Mouse (Mus musculus) embryonic fibroblast, embryonic 13.5 days (primary cell): ENCODE measurements around the gene Gmds. TPM values are rescaled to one million over a fixed set of nuclear protein-coding genes. Genes with fewer than 3 reads are reported as not detected.

Experiments
- H3K27ac ChIP-seq: 2 replicates; pipeline ENCODE4 v1.5.1; 2012; ENCODE audit warnings: low read length, control low read depth, inconsistent platforms; ENCODE audit not compliant: insufficient read depth
- H3K4me1 ChIP-seq: 2 replicates; pipeline ENCODE4 v1.6.1; 2011; ENCODE audit warnings: low read length; ENCODE audit not compliant: control insufficient read depth, insufficient read depth
- H3K4me3 ChIP-seq: 2 replicates; pipeline ENCODE4 v1.5.1; 2011; ENCODE audit warnings: mild to moderate bottlenecking, control low read depth, low read length; ENCODE audit not compliant: insufficient read depth
- CTCF ChIP-seq: IDR thresholded peaks from 2 replicates; pipeline ENCODE4 v1.5.1; 2011; ENCODE audit warnings: mild to moderate bottlenecking, control low read depth, low read length, moderate library complexity, borderline replicate concordance; ENCODE audit not compliant: insufficient read depth
- POLR2A ChIP-seq: IDR thresholded peaks from 2 replicates; pipeline ENCODE4 v1.6.1; 2011; ENCODE audit warnings: low read depth, mild to moderate bottlenecking, control low read depth, low read length, moderate library complexity
- polyA plus RNA-seq: library from polyadenylated mRNA; stranded (reverse); fragments of >200 nt; gene quantifications from 2 replicates; pipeline ENCODE4 v1.2.4, GENCODE M21; 2011; ENCODE audit warnings: low read depth; ENCODE audit not compliant: missing spikeins, insufficient read length

The Gmds gene
- polyA plus RNA-seq, 1 experiment: 19.1 TPM

- no peak for TF ChIP-seq CTCF
- TF ChIP-seq POLR2A: no peak
- Histone ChIP-seq H3K27ac (no peak overlapping the region), H3K4me1 (peaks cover 3% of the 10 kb centered on the region; the same call in 1 of the 2 replicates), H3K4me3 (no peak overlapping the region)
These were observed 508.2 kb downstream of the Gmds start for GRCm38 (mm10) chr13:31830332-31830731.

GRCm38 (mm10) chr13:31828446-31828845 lies 510.1 kb downstream of the Gmds start:
- no peak for TF ChIP-seq CTCF
- no peak for TF ChIP-seq POLR2A
- peaks cover 3% of the 10 kb centered on the region; the same call in 1 of the 2 replicates for H3K4me1 ChIP-seq
- H3K27ac ChIP-seq: no peak overlapping the region
- H3K4me3 ChIP-seq: no peak overlapping the region

- peaks cover 3% of the 10 kb centered on the region; the same call in 1 of the 2 replicates for H3K4me1 ChIP-seq
These were observed 510.7 kb downstream of the Gmds start for GRCm38 (mm10) chr13:31827820-31828332.

GRCm38 (mm10) chr13:31827160-31827559 lies 511.4 kb downstream of the Gmds start:
- peaks cover 3% of the 10 kb centered on the region; the same call in 1 of the 2 replicates for H3K4me1 ChIP-seq
- no peak overlapping the region for H3K27ac ChIP-seq
- H3K4me3 ChIP-seq: no peak overlapping the region
- TF ChIP-seq CTCF (no peak), POLR2A (no peak)

More at GRCm38 (mm10) chr13:31827820-31828332, 510.7 kb downstream of the Gmds start:
- no peak for TF ChIP-seq POLR2A
- no peak for TF ChIP-seq CTCF
- Histone ChIP-seq H3K27ac (no peak overlapping the region), H3K4me3 (no peak overlapping the region)

- TF ChIP-seq CTCF (no peak), POLR2A (no peak)
- Histone ChIP-seq H3K27ac (no peak overlapping the region), H3K4me1 (peaks cover 3% of the 10 kb centered on the region; the same call in 1 of the 2 replicates), H3K4me3 (no peak overlapping the region)
These were observed 513.4 kb downstream of the Gmds start for GRCm38 (mm10) chr13:31825180-31825579.

GRCm38 (mm10) chr13:31823316-31823715 lies 515.2 kb downstream of the Gmds start:
- no peak overlapping the region for H3K27ac ChIP-seq
- no peak for TF ChIP-seq POLR2A
- peaks cover 3% of the 10 kb centered on the region; the same call in 1 of the 2 replicates for H3K4me1 ChIP-seq
- no peak overlapping the region for H3K4me3 ChIP-seq

GRCm38 (mm10) chr13:31821050-31821449 lies 517.5 kb downstream of the Gmds start:
- peak overlapping the region; percentile 71 for H3K27ac ChIP-seq
- H3K4me1 ChIP-seq: no peaks in the 10 kb centered on the region
- H3K4me3 ChIP-seq: peak overlapping the region; percentile 16
- TF ChIP-seq CTCF (no peak), POLR2A (no peak)

- TF ChIP-seq POLR2A (peak; percentile 75), CTCF (no peak)
- H3K4me3 ChIP-seq: peak overlapping the region; percentile 16
- peak overlapping the region; percentile 71 for H3K27ac ChIP-seq
- H3K4me1 ChIP-seq: no peaks in the 10 kb centered on the region
These were observed 517.9 kb downstream of the Gmds start for GRCm38 (mm10) chr13:31820587-31821017.

GRCm38 (mm10) chr13:31819664-31820405 lies 518.7 kb downstream of the Gmds start:
- no peaks in the 10 kb centered on the region for H3K4me1 ChIP-seq
- TF ChIP-seq POLR2A: no peak
- TF ChIP-seq CTCF: no peak
- H3K27ac ChIP-seq: peak overlapping the region; percentile 25
- peak overlapping the region; percentile 5; the same call in 1 of the 2 replicates for H3K4me3 ChIP-seq

GRCm38 (mm10) chr13:31818337-31818736 lies 520.2 kb downstream of the Gmds start:
- Histone ChIP-seq H3K4me1 (no peaks in the 10 kb centered on the region), H3K27ac (peak overlapping the region; percentile 27), H3K4me3 (no peak overlapping the region)
- TF ChIP-seq CTCF: no peak
- 0 out of 2 replicates have a peak, but pooled peaks have one; percentile 17 for TF ChIP-seq POLR2A
